Mouse (Mus musculus) brain, embryonic 14.5 days (tissue): ENCODE measurements at regions not wholly inside any gene's neighbourhood (a gene's known extent, or its start where the extent isn't known, plus 50 kb on each side); places are given as distances from the start of the nearest gene placed in this dataset.

Experiments used
- CTCF ChIP-seq: fragments of 200-500 bp; IDR thresholded peaks from 2 replicates; pipeline ENCODE4 v1.5.1; 2012; ENCODE audit warnings: inconsistent platforms, mild to moderate bottlenecking, moderate library complexity, borderline replicate concordance; ENCODE audit not compliant: insufficient read depth, insufficient read length; ENCODE audit errors: extremely low read depth
- POLR2A ChIP-seq: fragments of 200-500 bp; IDR thresholded peaks from 2 replicates; pipeline ENCODE4 v1.6.1; 2012; ENCODE audit warnings: mild to moderate bottlenecking, inconsistent platforms, borderline replicate concordance; ENCODE audit not compliant: poor library complexity, insufficient read depth, insufficient read length, severe bottlenecking; ENCODE audit errors: extremely low read depth

DNA sequence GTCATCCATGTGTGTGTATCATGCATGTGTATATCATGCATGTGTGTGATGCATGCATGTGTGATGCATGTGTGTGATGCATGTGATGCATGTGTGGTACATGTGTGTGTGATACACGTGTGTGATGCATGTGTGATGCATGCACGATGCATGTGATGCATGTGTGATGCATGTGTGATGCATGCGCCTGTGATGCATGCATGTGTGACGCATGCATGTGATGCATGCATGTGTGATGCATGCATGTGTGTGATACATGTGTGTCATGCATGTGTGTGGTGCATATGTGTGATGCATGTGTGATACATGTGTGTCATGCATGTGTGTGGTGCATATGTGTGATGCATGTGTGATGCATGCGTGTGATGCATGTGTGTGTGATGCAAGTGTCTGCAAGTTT is 108.1 kb upstream of the Zfp217 start:
- TF ChIP-seq CTCF (no peak), POLR2A (no peak)
